Mouse (Mus musculus) bone marrow, adult 2 months (tissue): ENCODE measurements at regions not wholly inside any gene's neighbourhood (a gene's known extent, or its start where the extent isn't known, plus 50 kb on each side); places are given as distances from the start of the nearest gene placed in this dataset.
"Not testable (repeated sequence)": the region's sequence is repeated elsewhere in the genome, so short reads cannot be mapped to it uniquely, and the experiment has no call there.

Experiments used
- H3K27ac ChIP-seq: fragments of 200-500 bp; 2 replicates; pipeline ENCODE4 v1.5.1; 2012; ENCODE audit warnings: low read depth, mild to moderate bottlenecking, control low read depth, inconsistent platforms, low read length; ENCODE audit not compliant: control insufficient read depth, poor library complexity, insufficient read depth
- H3K4me1 ChIP-seq: fragments of 200-500 bp; 2 replicates; pipeline ENCODE4 v1.6.1; 2011; ENCODE audit warnings: low read length; ENCODE audit not compliant: control insufficient read depth, insufficient read depth
- H3K4me3 ChIP-seq: fragments of 200-500 bp; replicated peaks from 2 replicates; pipeline ENCODE3; 2011; ENCODE audit warnings: mild to moderate bottlenecking, low read depth, low read length, control low read depth; ENCODE audit not compliant: control insufficient read depth
- CTCF ChIP-seq: fragments of 200-500 bp; IDR thresholded peaks from 2 replicates; pipeline ENCODE4 v1.5.1; 2011; ENCODE audit warnings: low read length, control low read depth; ENCODE audit not compliant: control insufficient read depth, insufficient read depth
- POLR2A ChIP-seq: fragments of 200-500 bp; IDR thresholded peaks from 2 replicates; pipeline ENCODE4 v1.6.1; 2011; ENCODE audit warnings: low read depth, mild to moderate bottlenecking, control low read depth, low read length, borderline replicate concordance; ENCODE audit not compliant: control insufficient read depth
- WGBS: fragments of 180-500 bp; shearing (Covaris S2); methylation state at CpG from one replicate; pipeline ENCODE4 v1.1.7; 2018; 5-methylcytosine and 5-hydroxymethylcytosine counted together

DNA sequence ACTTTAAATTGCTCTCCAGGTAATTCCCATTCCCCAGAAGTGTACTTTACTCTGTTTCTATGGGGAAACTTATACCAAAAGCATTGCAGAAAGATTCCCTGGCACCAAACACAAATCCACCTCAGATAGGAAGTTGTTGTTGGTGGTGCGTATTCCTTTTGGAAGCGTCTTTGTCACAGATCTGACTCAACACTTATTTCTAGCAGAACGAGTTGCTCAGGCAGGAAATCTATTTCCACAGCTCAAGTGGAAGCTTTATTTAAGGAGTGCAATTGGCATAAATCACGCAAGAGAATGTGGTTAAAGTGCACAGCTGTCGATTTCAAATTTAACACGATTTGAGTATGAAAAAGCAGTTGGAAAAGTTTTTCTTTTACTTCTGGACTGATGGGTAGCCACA, 436.9 kb upstream of the Ghitm start:
- 31% methylated on average over 6 of the region's 6 CpGs for WGBS
- TF ChIP-seq CTCF (no peak), POLR2A (no peak)
- H3K4me1 ChIP-seq: no peaks in the 10 kb centered on the region
- no peak overlapping the region for H3K4me3 ChIP-seq
- no peak overlapping the region for H3K27ac ChIP-seq

DNA sequence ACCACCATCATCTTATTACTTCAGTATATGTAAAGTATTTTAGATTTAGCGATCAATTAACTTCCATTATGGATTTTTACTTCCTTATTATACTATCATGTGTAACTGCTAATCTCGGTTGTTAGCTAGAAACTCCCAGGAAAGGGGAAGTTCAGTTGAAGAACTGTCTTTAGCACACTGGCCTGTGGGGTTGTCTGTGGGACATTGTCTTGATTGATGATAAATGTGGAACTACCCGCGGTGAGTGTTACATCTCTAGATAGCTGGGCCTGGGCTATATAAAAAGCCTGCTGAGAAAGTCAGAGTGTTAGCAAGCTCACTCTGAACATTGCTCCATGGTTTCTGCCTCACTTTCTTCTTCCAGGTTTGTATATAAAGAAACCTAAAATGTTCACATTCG, 423.2 kb upstream of the Ghitm start:
- Histone ChIP-seq H3K4me3 (no peak overlapping the region), H3K27ac (no peak overlapping the region), H3K4me1 (no peaks in the 10 kb centered on the region)
- no peak for TF ChIP-seq POLR2A
- TF ChIP-seq CTCF: no peak
- WGBS: 44% methylated on average over 5 of the region's 5 CpGs

DNA sequence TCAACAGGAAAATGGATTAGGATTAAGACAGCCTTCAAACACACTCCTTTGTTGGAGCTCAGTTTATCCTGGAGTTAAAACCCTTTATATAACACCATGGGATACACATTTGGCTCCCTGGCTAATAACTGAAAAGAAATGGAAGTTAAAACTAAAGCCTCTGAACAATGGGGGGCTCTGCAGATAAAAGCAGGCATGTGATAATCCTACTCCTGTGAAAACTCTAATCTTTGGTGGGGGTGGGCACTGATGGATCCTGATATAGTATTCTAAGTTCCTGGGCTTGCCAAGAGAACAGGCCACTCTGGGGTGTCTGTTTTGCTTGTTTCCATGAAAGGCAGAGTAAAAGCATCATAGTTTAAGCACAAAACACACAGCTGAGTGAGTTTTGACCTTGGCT, 388.5 kb upstream of the Ghitm start:
- TF ChIP-seq CTCF (no peak), POLR2A (no peak)

GRCm38 (mm10) chr14:37520631-37521030, 385.6 kb upstream of the Ghitm start:
- not testable (repeated sequence) for H3K27ac ChIP-seq, H3K4me1 ChIP-seq, H3K4me3 ChIP-seq
- WGBS: 75% methylated on average over 3 of the region's 3 CpGs

More for the DNA sequence above, 388.5 kb upstream of the Ghitm start:
- H3K4me1 ChIP-seq: no peaks in the 10 kb centered on the region
- H3K4me3 ChIP-seq: no peak overlapping the region
- no peak overlapping the region for H3K27ac ChIP-seq

GRCm38 (mm10) chr14:37505314-37505713, 370.2 kb upstream of the Ghitm start:
- no peak overlapping the region for H3K4me3 ChIP-seq
- H3K27ac ChIP-seq: no peak overlapping the region
- 80% methylated on average over 5 of the region's 5 CpGs for WGBS
- TF ChIP-seq CTCF: no peak
- no peak for TF ChIP-seq POLR2A
- H3K4me1 ChIP-seq: no peaks in the 10 kb centered on the region

DNA sequence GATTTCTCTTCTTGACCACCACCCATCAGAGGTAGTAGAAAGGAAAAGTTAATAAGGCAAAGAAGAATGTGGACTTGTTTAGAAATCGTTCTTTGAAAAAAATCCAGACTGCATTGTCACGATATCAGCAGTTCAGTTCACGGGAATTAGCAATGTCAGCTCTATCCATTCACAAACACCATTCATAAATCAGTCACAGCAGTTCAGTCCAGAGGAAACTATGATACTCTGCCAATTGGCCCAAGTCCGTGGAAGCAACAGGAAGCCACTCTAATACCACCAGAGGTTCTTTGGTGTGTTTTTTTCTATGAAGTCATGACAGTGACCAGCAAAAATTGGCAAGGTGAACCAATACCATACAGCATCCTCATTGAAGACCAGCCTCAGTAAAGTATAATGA, 355.6 kb upstream of the Ghitm start:
- 61% methylated on average over 4 of the region's 4 CpGs for WGBS
- H3K4me1 ChIP-seq: no peaks in the 10 kb centered on the region
- H3K4me3 ChIP-seq: no peak overlapping the region
- no peak for TF ChIP-seq CTCF
- no peak for TF ChIP-seq POLR2A
- no peak overlapping the region for H3K27ac ChIP-seq

DNA sequence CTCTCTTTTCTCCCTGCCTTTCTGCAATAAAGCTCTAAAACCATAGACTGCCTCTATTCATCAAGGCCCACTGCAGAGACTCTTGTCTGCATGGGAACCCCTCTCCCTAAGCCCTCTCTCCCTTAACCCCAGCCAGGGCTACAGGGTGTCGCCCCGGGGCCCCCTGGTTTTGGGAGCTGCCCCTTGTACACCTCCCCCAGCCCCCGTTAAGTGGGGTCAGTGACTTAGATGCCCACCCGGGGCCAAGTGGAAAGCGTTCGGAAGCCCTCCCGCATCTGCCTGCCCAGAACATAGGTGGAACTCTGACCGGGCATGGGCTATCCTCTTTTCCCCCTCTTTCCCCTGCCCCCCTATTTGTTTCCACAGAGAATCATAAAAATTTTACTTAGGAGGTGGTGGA, 350.2 kb upstream of the Ghitm start:
- H3K4me1 ChIP-seq: no peaks in the 10 kb centered on the region
- no peak for TF ChIP-seq POLR2A
- no peak for TF ChIP-seq CTCF
- H3K4me3 ChIP-seq: no peak overlapping the region
- 88% methylated on average over 8 of the region's 8 CpGs for WGBS
- H3K27ac ChIP-seq: no peak overlapping the region

- Histone ChIP-seq H3K27ac (no peak overlapping the region), H3K4me3 (no peak overlapping the region), H3K4me1 (no peaks in the 10 kb centered on the region)
- TF ChIP-seq POLR2A: no peak
- no peak for TF ChIP-seq CTCF
Measured at GRCm38 (mm10) chr14:37477599-37477998, 342.5 kb upstream of the Ghitm start.

DNA sequence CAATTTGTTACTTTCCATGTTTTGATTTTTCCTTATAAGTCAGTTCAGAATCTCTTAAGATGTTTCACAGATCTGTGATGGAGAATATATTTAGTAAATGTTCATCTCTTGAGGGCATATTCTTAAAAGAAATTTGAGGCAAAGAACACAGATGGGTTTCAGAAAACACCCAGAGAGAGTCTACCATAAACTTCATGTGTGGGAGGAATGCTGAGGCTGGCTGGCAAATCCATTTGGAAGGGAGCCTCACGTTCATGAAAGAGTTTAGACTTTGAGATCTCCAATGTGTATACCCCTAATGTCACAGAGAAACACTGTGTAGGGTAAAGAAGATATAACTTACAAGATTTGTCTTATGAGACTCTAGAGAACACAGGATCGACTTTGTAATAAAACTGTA, 333.6 kb upstream of the Ghitm start:
- no peak overlapping the region for H3K4me3 ChIP-seq
- H3K4me1 ChIP-seq: no peaks in the 10 kb centered on the region
- TF ChIP-seq CTCF (no peak), POLR2A (no peak)
- WGBS: 54% methylated on average over 2 of the region's 2 CpGs
- H3K27ac ChIP-seq: no peak overlapping the region

GRCm38 (mm10) chr14:37440874-37441273, 305.8 kb upstream of the Ghitm start:
- no peaks in the 10 kb centered on the region for H3K4me1 ChIP-seq
- no peak overlapping the region for H3K27ac ChIP-seq
- H3K4me3 ChIP-seq: no peak overlapping the region
- WGBS: 71% methylated on average over 2 of the region's 2 CpGs
- TF ChIP-seq POLR2A (no peak), CTCF (no peak)
